Mouse (Mus musculus) C2C12 (cell line): ENCODE results near the gene Plac1.

Experiments used
- CTCF ChIP-seq: IDR thresholded peaks from one replicate; pipeline ENCODE4 v1.5.1; 2011; ENCODE audit not compliant: control insufficient read depth, insufficient read depth, insufficient read length
- MAX ChIP-seq: IDR thresholded peaks from one replicate; pipeline ENCODE4 v1.6.1; 2011; ENCODE audit warnings: mild to moderate bottlenecking, control low read depth
- MYOD1 ChIP-seq: IDR thresholded peaks from one replicate; pipeline ENCODE4 v1.6.1; 2011; ENCODE audit warnings: low read depth; ENCODE audit not compliant: control insufficient read depth, insufficient read length
- MYOG ChIP-seq: IDR thresholded peaks from one replicate; pipeline ENCODE4 v1.6.1; 2011; ENCODE audit not compliant: control insufficient read depth, insufficient read length; ENCODE audit errors: extremely low read depth
- USF1 ChIP-seq: IDR thresholded peaks from one replicate; pipeline ENCODE4 v1.6.1; 2011; ENCODE audit warnings: low read depth, mild to moderate bottlenecking, control low read depth, moderate library complexity

DNA sequence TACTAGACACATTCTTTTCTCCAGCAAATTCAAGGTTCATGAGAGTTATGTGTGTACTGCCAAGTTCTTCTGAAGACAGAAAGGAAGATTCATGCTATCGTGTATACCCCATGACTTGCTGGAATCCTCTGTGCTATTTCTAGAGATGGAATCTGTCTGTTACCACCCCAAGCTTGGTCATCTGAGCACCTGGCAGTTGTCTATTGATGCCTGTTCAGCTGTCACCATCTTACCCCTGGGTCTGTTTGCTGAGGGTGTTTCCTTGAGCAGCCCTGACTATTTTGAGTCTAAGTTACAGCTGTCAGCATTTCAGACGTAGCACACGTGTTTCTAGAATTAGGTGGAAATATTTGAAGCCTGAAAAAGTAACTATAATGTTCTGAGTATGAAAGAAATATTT, 60.1 kb downstream of the Plac1 start:
- TF ChIP-seq CTCF: no peak
- no peak for TF ChIP-seq MYOG
- TF ChIP-seq MYOD1: no peak
- no peak for TF ChIP-seq USF1
- TF ChIP-seq MAX: no peak
